Mouse (Mus musculus): ENCODE data around the gene Zyx.

Zyx gene

GRCm38 (mm10) chr6:42364607-42365006 lies 15.2 kb downstream of the Zyx start:
- DNase-seq (ENCODE audit: low spot score), result no peak

DNA sequence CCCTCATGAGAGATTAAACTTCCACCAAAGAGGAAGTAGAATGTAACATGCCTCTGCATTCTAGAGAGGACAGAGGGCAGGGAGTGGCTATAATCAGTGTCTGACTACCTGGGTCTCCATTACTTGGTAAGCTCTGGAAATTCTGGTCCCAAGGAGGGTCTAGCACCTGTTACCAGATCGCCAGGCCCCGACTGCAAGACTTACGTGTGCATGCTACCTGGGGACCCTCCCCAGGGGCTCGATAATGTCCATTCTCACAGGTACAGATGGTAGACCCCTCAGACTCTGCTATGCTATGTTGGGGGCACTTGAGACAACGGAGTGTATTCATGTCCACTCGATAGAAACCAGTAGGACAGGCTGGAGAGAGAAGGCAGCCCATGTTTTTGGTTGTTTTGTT lies 15.8 kb downstream of the Zyx start:
- DNase-seq (ENCODE audit: low spot score), result no peak

DNA sequence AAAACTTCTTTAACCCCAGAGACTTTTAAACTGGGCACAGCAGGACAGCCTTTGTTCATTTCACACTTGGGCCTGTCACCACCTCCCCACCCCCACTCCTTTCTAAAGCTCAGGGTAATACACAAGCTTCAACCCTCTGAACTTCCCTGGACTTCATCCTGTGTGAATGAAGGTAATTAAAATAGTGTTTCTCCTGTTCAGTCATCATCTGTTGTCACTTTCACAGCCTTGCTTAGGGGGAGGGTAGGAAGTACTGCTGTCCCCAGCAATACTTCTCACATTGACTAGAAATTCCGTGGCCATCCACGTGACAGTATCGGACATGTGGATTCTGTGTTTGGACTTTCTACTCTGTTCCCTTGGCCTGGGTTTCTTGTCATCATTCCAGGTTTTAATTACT lies 20.4 kb downstream of the Zyx start:
- peak; percentile 77 for DNase-seq (ENCODE audit: low spot score)

DNA sequence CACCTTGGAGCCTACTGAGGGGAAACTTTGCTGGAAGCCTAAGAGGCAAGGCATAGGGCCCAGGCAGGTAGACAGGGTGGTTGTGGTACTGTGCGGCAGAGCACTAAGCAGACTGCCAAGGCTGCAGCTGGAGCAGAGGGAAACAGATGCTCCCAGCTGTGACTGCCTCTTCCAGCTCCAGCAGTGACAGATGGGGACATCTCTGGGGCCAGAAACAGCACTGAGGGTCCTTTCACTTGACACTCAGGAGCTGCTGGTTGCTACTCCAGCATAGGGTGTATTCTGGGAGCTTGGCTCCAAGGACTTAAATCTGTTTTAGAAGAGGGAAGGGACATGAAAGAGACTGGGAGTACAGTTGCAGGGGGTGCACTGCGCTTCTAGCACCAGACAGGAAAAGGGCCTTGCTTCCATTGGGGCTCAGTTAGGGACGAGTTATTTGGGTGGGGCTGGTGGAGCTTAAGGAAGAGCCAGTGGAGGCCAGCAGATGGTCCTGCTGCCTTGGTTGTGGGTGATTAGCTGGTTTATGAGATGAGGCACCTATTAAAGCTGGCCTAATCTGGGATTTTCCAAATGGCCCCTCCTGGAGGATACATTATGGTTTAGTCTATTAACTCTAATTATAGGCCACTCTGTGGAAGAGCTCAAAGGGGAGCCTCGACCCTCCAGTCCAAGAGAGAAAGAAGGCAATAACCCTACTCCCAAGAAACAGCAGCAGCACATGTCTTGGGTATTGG lies 21.4 kb downstream of the Zyx start:
- DNase-seq (ENCODE audit: low spot score), result no peak

DNA sequence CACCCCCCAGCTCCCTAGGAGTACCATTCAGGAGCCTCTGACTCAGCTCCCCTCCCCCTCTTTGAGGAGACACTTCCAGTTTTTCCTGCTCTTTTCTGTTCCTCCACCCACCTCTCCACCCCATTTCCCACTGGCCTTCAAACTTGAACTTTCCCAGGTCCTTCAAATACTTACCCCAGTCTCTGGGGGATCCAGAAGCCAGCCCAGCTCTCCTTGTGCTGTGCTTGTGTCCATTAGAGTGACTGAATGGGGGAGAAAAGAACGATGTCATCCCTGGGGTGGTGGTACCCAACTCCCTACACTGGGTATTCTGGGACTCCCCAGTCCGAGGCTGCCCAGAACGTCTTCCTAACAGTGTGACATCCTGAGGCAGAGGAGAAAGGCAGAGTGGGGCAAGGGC lies 22.6 kb downstream of the Zyx start:
- DNase-seq (ENCODE audit: low spot score), result no peak

- DNase-seq (ENCODE audit: low spot score), result no peak
These were observed 23.0 kb downstream of the Zyx start for GRCm38 (mm10) chr6:42372421-42372815.

- DNase-seq (ENCODE audit: low spot score), result peak; percentile 84
These were observed 23.6 kb downstream of the Zyx start, which contains the start of gene Epha1 for GRCm38 (mm10) chr6:42372816-42373547. Gene Epha1, minus strand, starts transcription at chr6:42373268.

DNA sequence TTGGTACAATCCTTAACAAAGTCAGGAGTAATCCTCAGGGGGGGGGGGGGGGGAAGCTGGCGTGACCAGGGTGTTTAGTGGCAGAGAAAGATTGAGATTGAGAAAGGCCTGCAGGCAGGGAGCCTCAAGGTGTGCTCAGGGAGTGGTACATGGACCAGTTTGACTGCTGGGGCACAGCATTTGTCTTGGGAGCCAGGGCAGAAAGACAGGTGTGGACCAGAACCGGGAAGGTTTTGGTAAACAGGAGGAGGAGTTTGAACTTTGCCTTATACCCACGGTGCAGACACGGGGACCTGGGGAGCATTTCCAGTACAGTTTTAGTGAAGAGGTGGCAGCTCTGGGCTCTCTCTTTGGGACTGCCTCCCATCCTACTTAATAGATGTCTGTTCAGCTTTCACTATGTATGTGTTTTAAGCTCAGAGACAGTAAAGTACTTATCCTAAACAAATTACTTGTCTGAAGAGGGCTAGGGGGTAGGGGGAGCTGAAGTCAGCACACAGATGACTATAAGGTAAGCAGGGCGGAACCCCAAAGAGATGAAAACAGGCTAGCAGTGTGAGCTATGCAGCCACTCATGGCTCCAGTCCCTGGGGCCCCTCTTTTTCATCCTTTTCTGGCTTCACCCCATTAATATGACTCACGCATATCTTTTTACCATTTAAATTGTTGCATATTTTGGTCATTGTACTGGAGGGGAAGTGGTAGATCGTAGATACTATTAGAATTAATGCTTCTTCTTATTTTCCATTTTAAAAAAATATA lies 24.4 kb downstream of the Zyx start:
- no peak for DNase-seq (ENCODE audit: low spot score)

- no peak for DNase-seq (ENCODE audit: low spot score)
These were observed 25.3 kb downstream of the Zyx start for GRCm38 (mm10) chr6:42374701-42375100.

GRCm38 (mm10) chr6:42375131-42375530 lies 25.7 kb downstream of the Zyx start:
- no peak for DNase-seq (ENCODE audit: low spot score)

GRCm38 (mm10) chr6:42376016-42376415 lies 26.6 kb downstream of the Zyx start:
- no peak for DNase-seq (ENCODE audit: low spot score)

DNA sequence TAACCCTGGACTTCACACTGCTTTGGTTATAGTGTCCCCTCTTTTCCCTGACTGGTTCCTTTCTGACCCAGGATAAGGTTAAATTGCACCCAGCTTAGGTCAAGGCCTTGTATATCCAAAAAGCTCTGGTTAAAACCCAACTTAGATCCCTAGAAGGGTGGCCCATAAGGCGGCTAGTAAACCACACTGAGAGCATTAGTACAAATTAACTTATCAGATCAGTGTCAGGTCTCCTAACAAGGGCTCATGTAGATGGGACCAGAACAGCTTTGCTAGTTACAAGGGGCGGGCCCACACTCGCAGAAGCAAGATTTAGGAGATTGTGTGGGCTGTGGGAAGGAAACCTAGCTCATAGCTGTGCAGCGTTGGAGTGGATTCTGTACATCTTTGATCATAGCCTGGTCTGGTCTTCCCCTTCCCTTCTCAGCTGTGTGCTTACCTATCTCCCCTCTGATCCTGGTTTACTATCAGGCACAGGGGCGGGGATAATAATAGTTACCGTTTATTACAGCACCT lies 27.1 kb downstream of the Zyx start:
- DNase-seq (ENCODE audit: low spot score), result no peak

DNA sequence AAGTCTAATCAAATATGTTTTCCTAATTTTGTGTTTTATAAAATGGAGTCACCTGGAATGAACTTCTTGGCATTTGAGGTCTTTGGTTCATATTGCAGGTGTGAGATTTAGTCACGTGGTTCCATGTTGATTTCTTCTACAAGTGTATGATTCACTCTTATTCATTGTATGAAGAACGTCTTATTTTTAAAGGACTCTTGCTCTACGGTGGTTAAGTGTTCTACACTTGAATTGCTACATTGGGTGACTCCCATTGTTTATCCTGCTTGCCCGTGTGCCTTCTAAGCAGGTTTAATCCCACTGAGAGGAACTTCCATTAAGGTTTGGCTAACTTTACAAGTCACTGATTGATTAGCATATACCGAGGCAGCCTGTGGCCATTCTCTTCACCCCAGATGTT lies 27.9 kb downstream of the Zyx start:
- no peak for DNase-seq (ENCODE audit: low spot score)

- no peak for DNase-seq (ENCODE audit: low spot score)
These were observed 30.1 kb downstream of the Zyx start for GRCm38 (mm10) chr6:42379551-42379950.

- DNase-seq (ENCODE audit: low spot score), result peak; percentile 79
These were observed 31.1 kb downstream of the Zyx start for GRCm38 (mm10) chr6:42380416-42381144.

DNA sequence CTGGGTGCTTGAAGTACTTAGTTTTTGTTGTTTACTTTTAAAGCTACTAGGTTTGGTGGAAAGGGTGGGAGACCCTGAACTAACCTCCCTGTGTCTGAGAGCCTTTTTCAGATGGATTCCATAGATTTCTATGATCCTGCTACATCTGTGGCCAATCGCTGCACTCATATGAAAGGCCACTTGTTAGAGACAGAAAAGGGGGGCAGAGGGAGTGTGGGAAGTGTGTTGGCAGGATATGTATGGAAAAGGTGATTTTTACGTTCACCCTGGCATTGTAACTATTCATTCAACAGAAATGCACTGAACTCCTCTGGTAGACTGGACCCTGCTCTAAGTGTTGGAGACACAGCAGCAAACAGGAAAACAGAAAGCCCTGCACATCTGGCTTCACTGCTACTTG lies 31.8 kb downstream of the Zyx start:
- DNase-seq (ENCODE audit: low spot score), result no peak

DNA sequence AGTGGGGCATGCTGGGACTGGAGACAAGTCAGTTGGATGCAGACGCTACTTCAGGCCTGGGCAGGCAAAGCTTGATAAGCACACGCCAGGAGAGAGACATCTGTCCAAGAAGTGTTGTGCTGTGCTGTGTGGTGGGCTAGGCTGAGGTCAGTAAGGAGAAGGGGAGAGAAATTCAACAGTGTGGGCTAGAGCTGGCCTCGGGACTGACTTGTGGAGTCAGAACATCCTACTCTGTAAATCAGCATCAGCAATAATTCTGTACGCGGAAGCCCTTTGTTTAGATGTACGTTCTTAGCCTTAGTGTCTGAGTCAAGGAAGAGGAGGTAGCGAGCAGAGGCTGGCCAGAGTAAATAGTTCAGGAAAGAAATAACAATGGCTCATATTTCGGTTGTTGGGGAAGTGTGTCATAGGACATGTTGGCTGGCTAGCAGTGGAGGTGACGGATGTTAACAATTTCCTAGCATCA lies 32.5 kb downstream of the Zyx start:
- no peak for DNase-seq (ENCODE audit: low spot score)

DNA sequence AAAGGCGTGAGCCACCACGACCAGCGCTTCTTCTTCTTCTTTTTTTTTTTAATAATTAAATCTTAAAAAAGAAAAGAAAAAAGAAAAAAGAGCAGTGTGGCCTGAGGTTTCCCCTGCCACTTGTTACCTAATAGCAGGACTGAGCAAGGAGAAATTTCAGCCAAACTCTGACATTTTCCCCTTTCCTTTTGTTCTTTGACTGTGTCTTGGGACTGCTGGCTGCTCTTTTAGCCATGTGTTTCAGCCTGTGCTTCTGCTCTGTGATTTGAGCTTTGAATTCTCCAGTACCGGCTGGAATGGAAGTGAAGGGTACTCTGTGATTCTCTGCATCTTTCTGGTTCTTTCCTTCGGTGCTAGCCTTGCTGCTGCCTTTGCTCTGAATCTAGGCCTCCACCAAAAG lies 33.9 kb downstream of the Zyx start:
- DNase-seq (ENCODE audit: low spot score), result no peak

DNA sequence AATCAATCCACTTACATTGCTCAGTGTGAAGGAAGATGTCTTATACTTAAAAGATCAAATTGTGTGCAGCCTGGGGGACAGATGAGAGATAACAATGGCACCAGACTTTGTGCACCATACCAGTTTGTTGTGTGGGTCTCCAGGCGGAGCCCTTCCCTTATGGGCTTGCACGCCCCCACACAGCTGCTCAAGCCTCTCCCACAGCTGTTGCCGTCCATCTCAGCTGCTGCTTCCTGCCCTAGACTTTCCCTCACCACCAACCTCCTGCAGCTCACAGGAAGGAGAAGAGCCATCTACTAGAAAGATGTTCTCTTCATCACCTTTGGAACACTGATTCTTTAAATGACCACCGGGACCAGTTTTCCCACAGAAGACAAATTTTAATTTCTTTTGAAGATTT lies 36.2 kb downstream of the Zyx start:
- DNase-seq (ENCODE audit: low spot score), result no peak

- no peak for DNase-seq (ENCODE audit: low spot score)
These were observed 42.4 kb downstream of the Zyx start for GRCm38 (mm10) chr6:42391796-42392330.

GRCm38 (mm10) chr6:42395960-42396809 lies 46.8 kb downstream of the Zyx start:
- DNase-seq (ENCODE audit: low spot score), result no peak
